Mouse (Mus musculus) liver, embryonic 14.5 days (tissue): ENCODE measurements around the gene Gm49601. TPM values are rescaled to one million over a fixed set of nuclear protein-coding genes. Genes with fewer than 3 reads are reported as not detected.

ENCODE experiments used
- ATAC-seq: fragments of 200-750 bp; cut with Nextera tagmentation; 2 replicates; pipeline ENCODE4 v1.8.0; 2017; ENCODE audit warnings: moderate number of reproducible peaks, mild to moderate bottlenecking, moderate library complexity; ENCODE audit not compliant: insufficient read depth
- DNase-seq, 3 experiments: peaks; one replicate each; pipeline ENCODE4 v3.0.0-alpha.2; 2012 to 2013; ENCODE audit warnings: low read depth in 3 of 3, low spot score in 3 of 3
- H3K27ac ChIP-seq: fragments of 300-500 bp; sonication (generic); 2 replicates; pipeline ENCODE4 v1.5.1; 2014; ENCODE audit warnings: moderate library complexity, mild to moderate bottlenecking, control low read depth, inconsistent platforms
- H3K27me3 ChIP-seq: fragments of 300-500 bp; sonication (generic); 2 replicates; pipeline ENCODE4 v1.6.1; 2014; ENCODE audit warnings: mild to moderate bottlenecking, low read length, moderate library complexity; ENCODE audit not compliant: control insufficient read depth, insufficient read depth
- H3K36me3 ChIP-seq: fragments of 300-500 bp; sonication (generic); replicated peaks from 2 replicates; pipeline ENCODE4 v1.6.1; 2014; ENCODE audit warnings: low read depth; ENCODE audit not compliant: control insufficient read depth, insufficient read depth
- H3K4me1 ChIP-seq, 2 experiments: fragments of 200-500 bp in 1 of 2; fragments of 300-500 bp in 1 of 2; sonication (generic) in 1 of 2; replicated peaks; 2 replicates each; pipeline ENCODE4 v1.6.1; 2012 to 2014; ENCODE audit warnings: antibody characterized with exemption in 1 of 2, inconsistent platforms in 1 of 2, low read length in 1 of 2; ENCODE audit not compliant: control insufficient read depth in 2 of 2, insufficient read depth in 2 of 2
- H3K4me2 ChIP-seq: fragments of 300-500 bp; sonication (generic); 2 replicates; pipeline ENCODE4 v1.6.1; 2014; ENCODE audit warnings: low read depth, mild to moderate bottlenecking, control low read depth, moderate library complexity
- H3K4me3 ChIP-seq, 2 experiments: fragments of 200-500 bp in 1 of 2; fragments of 300-500 bp in 1 of 2; sonication (generic) in 1 of 2; 2 replicates each; pipeline ENCODE4 v1.5.1; 2012 to 2014; ENCODE audit warnings: low read depth in 2 of 2, low read length in 2 of 2, mild to moderate bottlenecking in 2 of 2, control low read depth in 1 of 2, inconsistent platforms in 1 of 2, moderate library complexity in 1 of 2; ENCODE audit not compliant: insufficient read depth in 1 of 2
- H3K9ac ChIP-seq: fragments of 300-500 bp; sonication (generic); replicated peaks from 2 replicates; pipeline ENCODE4 v1.6.1; 2014; ENCODE audit warnings: mild to moderate bottlenecking, control low read depth, moderate library complexity
- H3K9me3 ChIP-seq: fragments of 300-500 bp; sonication (generic); 2 replicates; pipeline ENCODE4 v1.6.1; 2016; ENCODE audit warnings: low read length, mixed read lengths; ENCODE audit not compliant: control insufficient read depth
- CTCF ChIP-seq: IDR thresholded peaks from 2 replicates; pipeline ENCODE4 v1.5.1; 2016; ENCODE audit warnings: antibody characterized with exemption, low read depth, control low read depth
- EP300 ChIP-seq: IDR thresholded peaks from 2 replicates; pipeline ENCODE4 v1.6.1; 2016; ENCODE audit warnings: antibody characterized with exemption, low read depth
- WGBS: fragments of 180-500 bp; shearing (Covaris S2); extraction: QIAGEN DNeasy Blood & Tissue Kit; methylation state at CpG from one replicate; pipeline ENCODE4 v1.1.7; 2014; ENCODE audit not compliant: insufficient replicate concordance; 5-methylcytosine and 5-hydroxymethylcytosine counted together
- polyA plus RNA-seq, 2 experiments: library from polyadenylated mRNA; depleted of rRNA in 1 of 2; stranded (reverse) in 1 of 2; unstranded in 1 of 2; fragments of >200 nt; fragmentation: Nextera tagmentation in 1 of 2; extraction: Ambion mirVana in 1 of 2; gene quantifications; 2 replicates each; pipeline versions ENCODE4 v1.2.1 to v1.2.3; 2012 to 2014

The Gm49601 gene
- polyA plus RNA-seq, 2 experiments = 0.54 TPM; not detected in 1

DNA sequence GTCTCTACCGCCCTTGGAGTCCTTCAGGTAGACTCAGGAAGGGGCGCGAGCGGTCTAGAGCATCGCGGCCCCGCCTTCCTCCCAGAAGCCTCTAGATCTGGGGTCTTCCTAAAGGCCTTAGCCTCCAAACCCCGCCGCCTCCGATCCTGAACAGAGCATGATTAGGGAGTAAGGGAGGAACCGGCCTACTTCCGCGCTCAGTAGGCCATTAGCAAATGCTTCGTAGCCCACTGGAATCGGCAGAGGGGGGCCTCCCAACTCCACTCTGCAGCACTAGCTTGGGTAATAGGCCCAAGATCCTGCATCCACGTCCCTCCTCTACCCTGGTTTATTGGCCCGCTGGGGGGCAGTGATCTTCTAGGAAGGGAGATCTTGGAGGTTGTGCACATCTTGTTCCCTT, 4.2 kb downstream of the Gm49601 start, which contains the start of gene Gp1bb:
Gene Gp1bb, minus strand, starts transcription at position 385 of the 400 bp plus-strand sequence.
- DNase-seq = no peak
- WGBS = 2% methylated on average over 17 of the region's 17 CpGs
- H3K4me2 ChIP-seq = no peak within 1 kb of the TSS; the same call in 1 of the 2 replicates
- peak within 1 kb of the TSS; percentile 2 to 29; a peak in 2 of 4 replicates for H3K4me3 ChIP-seq
- peaks cover 83% of the 10 kb centered on the region for H3K27me3 ChIP-seq
- no peaks in the 10 kb centered on the region for H3K9me3 ChIP-seq
- no peaks in the 10 kb centered on the region for H3K36me3 ChIP-seq
- no peak within 1 kb of the TSS for H3K9ac ChIP-seq
- H3K4me1 ChIP-seq = peaks cover 0 to 5% of the 10 kb centered on the region in 2 experiments; a peak in 2 of 4 replicates
- TF ChIP-seq CTCF = no peak
- TF ChIP-seq EP300 = no peak
- no peak within 1 kb of the TSS for H3K27ac ChIP-seq
- ATAC-seq = no peak

GRCm38 (mm10) chr16:18621362-18622001, 4.7 kb downstream of the Gm49601 start:
- ATAC-seq = no peak
- Histone ChIP-seq H3K36me3 (no peaks in the 10 kb centered on the region), H3K4me2 (peak overlapping the region; percentile 43; the same call in 1 of the 2 replicates), H3K27me3 (peaks cover 78% of the 10 kb centered on the region), H3K4me3 (peak overlapping the region; percentile 2 to 29; a peak in 2 of 4 replicates), H3K27ac (no peak overlapping the region), H3K4me1 (peaks cover 0 to 5% of the 10 kb centered on the region in 2 experiments; a peak in 2 of 4 replicates), H3K9me3 (no peaks in the 10 kb centered on the region), H3K9ac (no peak overlapping the region)
- DNase-seq = no peak
- TF ChIP-seq EP300 (no peak), CTCF (no peak)
- WGBS = 1% methylated on average over 38 of the region's 38 CpGs

DNA sequence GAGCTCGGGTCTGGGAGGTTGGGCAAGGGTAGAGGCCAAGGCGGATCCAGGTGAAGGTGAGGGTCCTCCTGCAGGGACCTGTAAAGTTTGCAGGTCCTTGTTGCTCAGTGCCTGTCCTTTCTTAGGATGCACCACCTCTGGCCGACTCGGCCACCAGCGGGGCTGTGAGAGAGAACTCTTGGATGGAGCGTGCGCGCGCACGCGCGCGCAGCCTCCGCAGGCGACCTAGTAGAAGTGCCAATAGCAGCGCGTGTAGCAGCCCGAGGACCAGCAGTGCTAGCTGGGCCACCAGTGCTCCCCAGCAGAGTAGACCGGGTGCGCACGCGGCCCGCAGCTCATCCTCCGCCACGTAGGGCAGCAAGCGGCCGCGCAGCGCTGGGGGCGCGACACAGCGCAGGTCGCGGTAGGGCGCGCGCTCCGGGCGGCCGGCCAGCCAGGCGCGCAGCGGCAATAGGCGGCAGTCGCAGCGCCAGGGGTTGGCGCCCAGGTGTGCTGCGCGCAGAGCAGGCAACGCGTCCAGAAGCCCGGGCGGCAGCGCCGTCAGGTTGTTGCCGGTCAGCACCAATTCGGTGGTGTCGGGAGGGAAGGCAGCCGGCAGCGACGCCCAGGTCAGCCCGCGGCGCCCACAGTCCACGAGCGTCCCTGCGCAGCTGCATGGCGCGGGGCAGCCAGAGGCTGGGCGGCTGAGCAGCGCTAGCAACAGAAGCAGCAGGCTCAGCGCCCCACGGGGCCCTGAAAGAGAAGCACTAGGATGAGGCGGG, 5.4 kb downstream of the Gm49601 start:
- peaks cover 71% of the 10 kb centered on the region for H3K27me3 ChIP-seq

GRCm38 (mm10) chr16:18620201-18620600, 6.0 kb downstream of the Gm49601 start:
- no peak overlapping the region for H3K27ac ChIP-seq
- no peak overlapping the region for H3K4me3 ChIP-seq
- H3K4me1 ChIP-seq = peaks cover 0 to 5% of the 10 kb centered on the region in 2 experiments; a peak in 2 of 4 replicates
- no peak overlapping the region for H3K9ac ChIP-seq
- peaks cover 65% of the 10 kb centered on the region for H3K27me3 ChIP-seq
- no peak for DNase-seq
- H3K4me2 ChIP-seq = no peak overlapping the region
- H3K36me3 ChIP-seq = no peaks in the 10 kb centered on the region
- H3K9me3 ChIP-seq = no peaks in the 10 kb centered on the region
- TF ChIP-seq CTCF (no peak), EP300 (no peak)
- WGBS = 30% methylated on average over 6 of the region's 6 CpGs
- no peak for ATAC-seq

More for the DNA sequence above, 5.4 kb downstream of the Gm49601 start:
- Histone ChIP-seq H3K9ac (no peak overlapping the region), H3K27ac (no peak overlapping the region), H3K4me3 (peak overlapping the region; percentile 16 to 29; a peak in 3 of 4 replicates), H3K4me1 (peaks cover 0 to 5% of the 10 kb centered on the region in 2 experiments; a peak in 2 of 4 replicates), H3K36me3 (no peaks in the 10 kb centered on the region), H3K4me2 (peak overlapping the region; percentile 43), H3K9me3 (no peaks in the 10 kb centered on the region)
- ATAC-seq (no peak), DNase-seq (no peak)
- WGBS = 1% methylated on average over 74 of the region's 74 CpGs
- no peak for TF ChIP-seq EP300
- no peak for TF ChIP-seq CTCF

GRCm38 (mm10) chr16:18619110-18619509, 7.1 kb downstream of the Gm49601 start:
- H3K9me3 ChIP-seq = no peaks in the 10 kb centered on the region
- H3K9ac ChIP-seq = no peak overlapping the region
- no peak overlapping the region for H3K4me2 ChIP-seq
- peaks cover 0 to 5% of the 10 kb centered on the region in 2 experiments; a peak in 2 of 4 replicates for H3K4me1 ChIP-seq
- H3K27ac ChIP-seq = no peak overlapping the region
- 21% methylated on average over 4 of the region's 4 CpGs for WGBS
- DNase-seq = no peak
- ATAC-seq = no peak
- no peak for TF ChIP-seq EP300
- TF ChIP-seq CTCF = no peak
- H3K4me3 ChIP-seq = no peak overlapping the region
- no peaks in the 10 kb centered on the region for H3K36me3 ChIP-seq
- peaks cover 54% of the 10 kb centered on the region for H3K27me3 ChIP-seq
